Mouse (Mus musculus) Patski (cell line): ENCODE measurements around the gene Ubxn4. TPM values are rescaled to one million over a fixed set of nuclear protein-coding genes. Genes with fewer than 3 reads are reported as not detected.
A peak's percentile ranks its signal among the peaks of the same experiment; 100 is the strongest.

ENCODE experiments used
- ATAC-seq: fragments of 100-300 bp; one replicate; pipeline ENCODE4 v1.8.0; 2021
- CTCF ChIA-PET: fragments of 350-600 bp; sonication (Branson Sonifier 250); formaldehyde crosslinking; loops from one replicate; lab custom pipeline; 2022; ENCODE audit warnings: inconsistent platforms; lab: Charles Lee
- POLR2A ChIA-PET: fragments of 350-600 bp; sonication (Branson Sonifier 250); formaldehyde crosslinking; loops from one replicate; lab custom pipeline; 2022; ENCODE audit warnings: antibody characterized with exemption, inconsistent platforms; lab: Charles Lee
- DNase-seq: peaks from one replicate; pipeline ENCODE4 v3.0.0-alpha.2; 2011; ENCODE audit warnings: low read depth, low spot score
- H3K27me3 ChIP-seq: fragments of 371-371 bp; one replicate; pipeline ENCODE4 v1.5.1; 2021
- CTCF ChIP-seq: fragments of 100-300 bp; IDR thresholded peaks from one replicate; pipeline ENCODE4 v1.5.1; 2021
- in situ Hi-C: fragments of 300-500 bp; cut with MboI; formaldehyde crosslinking; loops from 3 replicates; pipeline ENCODE4 v1.11.1; 2018; ENCODE audit warnings: low pct_unique_long_range_greater_than_20kb, mixed read lengths
- polyA plus RNA-seq: library from polyadenylated mRNA; unstranded; gene quantifications from one replicate; pipeline ENCODE4 v1.2.3, GENCODE M21; 2021

Ubxn4 gene
- polyA plus RNA-seq, 1 experiment from 2014 or later = 102 TPM

GRCm38 (mm10) chr1:128275908-128276307 lies 32.1 kb downstream of the Ubxn4 start:
- no peak for TF ChIP-seq CTCF
- no peaks in the 10 kb centered on the region for H3K27me3 ChIP-seq
- ATAC-seq (no peak), DNase-seq (no peak)
- POLR2A ChIA-PET = no interaction called here
- CTCF ChIA-PET = no interaction called here
- in situ Hi-C loops = loop anchor here (10.0 kb wide), 1 partner anchor 549 kb away; no protein-coding TSS in a partner anchor

- H3K27me3 ChIP-seq = no peaks in the 10 kb centered on the region
- CTCF ChIA-PET = no interaction called here
- POLR2A ChIA-PET = no interaction called here
- TF ChIP-seq CTCF = no peak
- ATAC-seq (no peak), DNase-seq (no peak)
- in situ Hi-C loops = loop anchor here (10.0 kb wide), 1 partner anchor 546 kb away; no protein-coding TSS in a partner anchor
These were observed 34.8 kb downstream of the Ubxn4 start for GRCm38 (mm10) chr1:128278563-128278962.

- ChIA-PET CTCF (no interaction called here), POLR2A (interaction anchor here (0.6 kb wide), 1 partner anchor 41 kb away, joined by 4 read pairs; no protein-coding TSS in a partner anchor)
- no peak for ATAC-seq
- in situ Hi-C loops = no loop called here
- DNase-seq = no peak
- H3K27me3 ChIP-seq = no peaks in the 10 kb centered on the region
- TF ChIP-seq CTCF = peak; percentile 41
These were observed 38.0 kb downstream of the Ubxn4 start for GRCm38 (mm10) chr1:128281753-128282152.

- ChIA-PET POLR2A (no interaction called here), CTCF (no interaction called here)
These were observed 39.2 kb downstream of the Ubxn4 start for GRCm38 (mm10) chr1:128282924-128283323.

GRCm38 (mm10) chr1:128284157-128284690 lies 40.5 kb downstream of the Ubxn4 start:
- ChIA-PET POLR2A (no interaction called here), CTCF (interaction anchor here (0.9 kb wide), 1 partner anchor 17 kb away, joined by 3 read pairs; no protein-coding TSS in a partner anchor)
- TF ChIP-seq CTCF = no peak
- H3K27me3 ChIP-seq = no peaks in the 10 kb centered on the region
- DNase-seq (no peak), ATAC-seq (no peak)
- in situ Hi-C loops = no loop called here

More at GRCm38 (mm10) chr1:128282924-128283323, 39.2 kb downstream of the Ubxn4 start:
- H3K27me3 ChIP-seq = no peaks in the 10 kb centered on the region
- TF ChIP-seq CTCF = no peak
- DNase-seq = no peak
- no peak for ATAC-seq
- in situ Hi-C loops = no loop called here

GRCm38 (mm10) chr1:128285136-128285535 lies 41.4 kb downstream of the Ubxn4 start:
- ChIA-PET POLR2A (no interaction called here), CTCF (interaction anchor here (1.5 kb wide), 1 partner anchor 9 kb away, joined by 3 read pairs; no protein-coding TSS in a partner anchor)
- no peaks in the 10 kb centered on the region for H3K27me3 ChIP-seq
- no peak for ATAC-seq
- no peak for DNase-seq
- in situ Hi-C loops = no loop called here
- no peak for TF ChIP-seq CTCF

GRCm38 (mm10) chr1:128290295-128290694 lies 46.5 kb downstream of the Ubxn4 start:
- POLR2A ChIA-PET = no interaction called here
- TF ChIP-seq CTCF = no peak
- ATAC-seq = no peak
- H3K27me3 ChIP-seq = no peaks in the 10 kb centered on the region
- CTCF ChIA-PET = no interaction called here
- in situ Hi-C loops = no loop called here
- no peak for DNase-seq

- CTCF ChIA-PET = no interaction called here
- DNase-seq = no peak
- no peak for ATAC-seq
- POLR2A ChIA-PET = no interaction called here
- TF ChIP-seq CTCF = no peak
- in situ Hi-C loops = no loop called here
- no peaks in the 10 kb centered on the region for H3K27me3 ChIP-seq
These were observed 49.8 kb downstream of the Ubxn4 start for GRCm38 (mm10) chr1:128293524-128293923.

GRCm38 (mm10) chr1:128295296-128295695 lies 51.5 kb downstream of the Ubxn4 start:
- DNase-seq (no peak), ATAC-seq (no peak)
- no peak for TF ChIP-seq CTCF
- no peaks in the 10 kb centered on the region for H3K27me3 ChIP-seq
- in situ Hi-C loops = no loop called here
- ChIA-PET POLR2A (no interaction called here), CTCF (no interaction called here)

GRCm38 (mm10) chr1:128295717-128296528 lies 52.2 kb downstream of the Ubxn4 start:
- ATAC-seq (peak; percentile 44), DNase-seq (no peak)
- TF ChIP-seq CTCF = no peak
- ChIA-PET CTCF (no interaction called here), POLR2A (no interaction called here)
- no peaks in the 10 kb centered on the region for H3K27me3 ChIP-seq
- in situ Hi-C loops = no loop called here

GRCm38 (mm10) chr1:128303900-128304299 lies 60.1 kb downstream of the Ubxn4 start:
- H3K27me3 ChIP-seq = no peaks in the 10 kb centered on the region
- TF ChIP-seq CTCF = no peak
- DNase-seq (peak; percentile 67), ATAC-seq (peak; percentile 86)
- POLR2A ChIA-PET = no interaction called here
- in situ Hi-C loops = no loop called here
- CTCF ChIA-PET = no interaction called here
